Mouse (Mus musculus): ENCODE data around the gene Nme6. TPM values are rescaled to one million over a fixed set of nuclear protein-coding genes. Genes with fewer than 3 reads are reported as not detected.

Nme6 gene
- total RNA-seq, 1 experiment: 46.5 TPM

- H3K4me3 ChIP-seq (ENCODE audit: insufficient read depth in 1 of 2, low read depth in 1 of 2, low read length in 2 of 2, poor library complexity in 1 of 2, severe bottlenecking in 1 of 2): no peak overlapping the region
- no peaks in the 10 kb centered on the region for H3K36me3 ChIP-seq (ENCODE audit: control insufficient read depth, insufficient read depth, low read length, poor library complexity, severe bottlenecking)
- TF ChIP-seq MAFK (IDR thresholded peaks at IDR 0.05; ENCODE audit: insufficient read depth, low read depth, low read length) (no peak), CHD2 (IDR thresholded peaks at IDR 0.05; ENCODE audit: low read depth, low read length) (no peak), HCFC1 (IDR thresholded peaks at IDR 0.05; ENCODE audit: borderline replicate concordance, insufficient read depth, low read length) (no peak), ZC3H11A (IDR thresholded peaks at IDR 0.05; ENCODE audit: borderline replicate concordance, low read depth, low read length) (no peak), ZNF384 (IDR thresholded peaks at IDR 0.05; ENCODE audit: low read depth, low read length) (no peak)
- in situ Hi-C loops (cut with MboI; ENCODE audit: low sequenced_read_pairs in 2 of 2, unreplicated experiment in 2 of 2): no loop called here
- no peaks in the 10 kb centered on the region for H3K4me1 ChIP-seq (ENCODE audit: control insufficient read depth in 2 of 2, insufficient read depth in 2 of 2, low read length in 2 of 2, poor library complexity in 1 of 2)
- H3K27ac ChIP-seq (ENCODE audit: insufficient read depth, low read depth, low read length, poor library complexity, severe bottlenecking): no peak overlapping the region
- no peaks in the 10 kb centered on the region for H3K9me3 ChIP-seq (ENCODE audit: control insufficient read depth, insufficient read depth, low read depth, low read length)
- H3K9ac ChIP-seq (ENCODE audit: insufficient read depth, low read depth, low read length, poor library complexity, severe bottlenecking): no peak overlapping the region
- no peak for DNase-seq (ENCODE audit: low read depth, low spot score)
These were observed 19.1 kb upstream of the Nme6 start for GRCm38 (mm10) chr9:109813424-109813823.

DNA sequence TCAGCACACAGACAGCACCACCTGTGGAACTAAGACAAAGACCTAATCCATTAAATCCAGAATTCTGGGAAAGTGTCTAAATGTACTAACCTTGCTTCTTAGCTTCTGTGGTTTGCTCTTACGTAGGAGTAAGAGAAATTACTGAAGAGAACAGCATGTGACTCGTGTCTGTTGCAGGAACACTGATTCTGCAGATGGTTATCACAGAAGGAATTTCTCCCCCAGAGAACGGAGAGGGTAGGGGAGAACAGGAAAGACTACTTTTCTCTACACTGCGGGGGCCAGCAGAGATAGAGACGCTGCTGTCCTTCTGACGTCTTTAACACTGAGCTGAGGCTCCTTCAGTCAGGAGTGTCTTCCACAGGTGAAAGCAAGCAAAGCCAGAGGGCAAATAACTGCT lies 16.2 kb upstream of the Nme6 start:
- no peak overlapping the region for H3K27ac ChIP-seq (ENCODE audit: insufficient read depth, low read depth, low read length, poor library complexity, severe bottlenecking)
- H3K4me1 ChIP-seq (ENCODE audit: control insufficient read depth in 2 of 2, insufficient read depth in 2 of 2, low read length in 2 of 2, poor library complexity in 1 of 2): no peaks in the 10 kb centered on the region
- no peak overlapping the region for H3K4me3 ChIP-seq (ENCODE audit: insufficient read depth in 1 of 2, low read depth in 1 of 2, low read length in 2 of 2, poor library complexity in 1 of 2, severe bottlenecking in 1 of 2)
- TF ChIP-seq ZC3H11A (IDR thresholded peaks at IDR 0.05; ENCODE audit: borderline replicate concordance, low read depth, low read length): no peak
- TF ChIP-seq MAFK (IDR thresholded peaks at IDR 0.05; ENCODE audit: insufficient read depth, low read depth, low read length): no peak
- no peak for TF ChIP-seq CHD2 (IDR thresholded peaks at IDR 0.05; ENCODE audit: low read depth, low read length)
- no peak for TF ChIP-seq HCFC1 (IDR thresholded peaks at IDR 0.05; ENCODE audit: borderline replicate concordance, insufficient read depth, low read length)
- no peak for TF ChIP-seq ZNF384 (IDR thresholded peaks at IDR 0.05; ENCODE audit: low read depth, low read length)
- H3K9me3 ChIP-seq (ENCODE audit: control insufficient read depth, insufficient read depth, low read depth, low read length): no peaks in the 10 kb centered on the region
- no peak overlapping the region for H3K9ac ChIP-seq (ENCODE audit: insufficient read depth, low read depth, low read length, poor library complexity, severe bottlenecking)
- in situ Hi-C loops (cut with MboI; ENCODE audit: low sequenced_read_pairs in 2 of 2, unreplicated experiment in 2 of 2): no loop called here
- H3K36me3 ChIP-seq (ENCODE audit: control insufficient read depth, insufficient read depth, low read length, poor library complexity, severe bottlenecking): no peaks in the 10 kb centered on the region
- no peak for DNase-seq (ENCODE audit: low read depth, low spot score)

DNA sequence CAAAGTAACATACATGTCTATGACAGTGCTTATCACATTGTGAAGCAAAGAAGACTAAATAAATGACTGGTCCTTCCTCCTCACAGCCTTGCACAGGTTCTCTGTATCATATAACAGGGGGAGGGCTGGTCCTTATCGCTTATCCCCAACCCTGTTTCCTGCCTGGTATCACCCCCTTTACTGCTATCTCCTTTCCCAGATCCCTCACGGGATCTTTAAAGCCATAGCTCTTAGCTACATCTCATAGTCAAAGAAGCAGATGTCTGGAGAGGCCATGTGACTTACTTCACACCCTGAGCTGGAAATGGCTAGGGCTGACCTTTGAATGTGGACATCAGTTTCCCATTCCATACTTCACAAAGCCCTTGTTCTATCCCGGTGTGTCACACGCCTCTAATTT lies 6.8 kb upstream of the Nme6 start:
- Histone ChIP-seq H3K9me3 (ENCODE audit: control insufficient read depth, insufficient read depth, low read depth, low read length) (no peaks in the 10 kb centered on the region), H3K4me1 (ENCODE audit: control insufficient read depth in 2 of 2, insufficient read depth in 2 of 2, low read length in 2 of 2, poor library complexity in 1 of 2) (no peaks in the 10 kb centered on the region), H3K9ac (ENCODE audit: insufficient read depth, low read depth, low read length, poor library complexity, severe bottlenecking) (no peak overlapping the region), H3K4me3 (ENCODE audit: insufficient read depth in 1 of 2, low read depth in 1 of 2, low read length in 2 of 2, poor library complexity in 1 of 2, severe bottlenecking in 1 of 2) (no peak overlapping the region), H3K36me3 (ENCODE audit: control insufficient read depth, insufficient read depth, low read length, poor library complexity, severe bottlenecking) (no peaks in the 10 kb centered on the region; the same call in 1 of the 2 replicates), H3K27ac (ENCODE audit: insufficient read depth, low read depth, low read length, poor library complexity, severe bottlenecking) (no peak overlapping the region)
- in situ Hi-C loops (cut with MboI; ENCODE audit: low sequenced_read_pairs in 2 of 2, unreplicated experiment in 2 of 2): no loop called here
- DNase-seq (ENCODE audit: low read depth, low spot score): no peak
- TF ChIP-seq HCFC1 (IDR thresholded peaks at IDR 0.05; ENCODE audit: borderline replicate concordance, insufficient read depth, low read length) (no peak), CHD2 (IDR thresholded peaks at IDR 0.05; ENCODE audit: low read depth, low read length) (no peak), ZC3H11A (IDR thresholded peaks at IDR 0.05; ENCODE audit: borderline replicate concordance, low read depth, low read length) (no peak), MAFK (IDR thresholded peaks at IDR 0.05; ENCODE audit: insufficient read depth, low read depth, low read length) (no peak), ZNF384 (IDR thresholded peaks at IDR 0.05; ENCODE audit: low read depth, low read length) (no peak)

- DNase-seq (ENCODE audit: low read depth, low spot score): no peak
- in situ Hi-C loops (cut with MboI; ENCODE audit: low sequenced_read_pairs in 2 of 2, unreplicated experiment in 2 of 2): no loop called here
- H3K9ac ChIP-seq (ENCODE audit: insufficient read depth, low read depth, low read length, poor library complexity, severe bottlenecking): no peak overlapping the region
These were observed 6.4 kb upstream of the Nme6 start for GRCm38 (mm10) chr9:109826181-109826580.

DNA sequence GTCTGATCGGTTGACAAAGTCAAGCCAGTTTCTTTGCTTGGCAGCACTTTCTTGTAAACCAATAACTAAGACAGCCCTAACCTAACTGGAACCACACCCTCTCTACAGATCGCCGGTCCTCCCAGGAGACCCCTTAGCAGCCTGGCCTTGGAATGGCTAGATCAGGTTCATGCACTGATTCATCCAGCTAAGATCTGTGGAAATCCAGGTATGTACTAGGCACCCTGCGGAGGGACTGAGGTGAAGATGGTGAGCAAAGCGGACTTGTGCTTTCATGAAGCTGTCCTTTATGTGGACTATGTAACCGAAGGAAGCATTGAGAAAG lies 501 bp downstream of the Nme6 start:
- Histone ChIP-seq H3K9me3 (ENCODE audit: control insufficient read depth, insufficient read depth, low read depth, low read length) (no peaks in the 10 kb centered on the region), H3K9ac (ENCODE audit: insufficient read depth, low read depth, low read length, poor library complexity, severe bottlenecking) (peak overlapping the region; percentile 85), H3K4me1 (ENCODE audit: control insufficient read depth in 2 of 2, insufficient read depth in 2 of 2, low read length in 2 of 2, poor library complexity in 1 of 2) (peaks cover 0 to 2% of the 10 kb centered on the region in 2 experiments; a peak in 1 of 4 replicates), H3K4me3 (ENCODE audit: insufficient read depth in 1 of 2, low read depth in 1 of 2, low read length in 2 of 2, poor library complexity in 1 of 2, severe bottlenecking in 1 of 2) (peak overlapping the region; percentile 78 to 88), H3K27ac (ENCODE audit: insufficient read depth, low read depth, low read length, poor library complexity, severe bottlenecking) (no peak overlapping the region), H3K36me3 (ENCODE audit: control insufficient read depth, insufficient read depth, low read length, poor library complexity, severe bottlenecking) (peaks cover 3% of the 10 kb centered on the region; the same call in 1 of the 2 replicates)
- TF ChIP-seq CHD2 (IDR thresholded peaks at IDR 0.05; ENCODE audit: low read depth, low read length) (no peak), MAFK (IDR thresholded peaks at IDR 0.05; ENCODE audit: insufficient read depth, low read depth, low read length) (no peak), HCFC1 (IDR thresholded peaks at IDR 0.05; ENCODE audit: borderline replicate concordance, insufficient read depth, low read length) (no peak), ZC3H11A (IDR thresholded peaks at IDR 0.05; ENCODE audit: borderline replicate concordance, low read depth, low read length) (no peak), ZNF384 (IDR thresholded peaks at IDR 0.05; ENCODE audit: low read depth, low read length) (no peak)
- in situ Hi-C loops (cut with MboI; ENCODE audit: low sequenced_read_pairs in 2 of 2, unreplicated experiment in 2 of 2): no loop called here
- DNase-seq (ENCODE audit: low read depth, low spot score): no peak

More at GRCm38 (mm10) chr9:109826181-109826580, 6.4 kb upstream of the Nme6 start:
- H3K9me3 ChIP-seq (ENCODE audit: control insufficient read depth, insufficient read depth, low read depth, low read length): no peaks in the 10 kb centered on the region
- TF ChIP-seq ZNF384 (IDR thresholded peaks at IDR 0.05; ENCODE audit: low read depth, low read length) (no peak), HCFC1 (IDR thresholded peaks at IDR 0.05; ENCODE audit: borderline replicate concordance, insufficient read depth, low read length) (no peak), CHD2 (IDR thresholded peaks at IDR 0.05; ENCODE audit: low read depth, low read length) (no peak), MAFK (IDR thresholded peaks at IDR 0.05; ENCODE audit: insufficient read depth, low read depth, low read length) (no peak), ZC3H11A (IDR thresholded peaks at IDR 0.05; ENCODE audit: borderline replicate concordance, low read depth, low read length) (no peak)
- H3K4me3 ChIP-seq (ENCODE audit: insufficient read depth in 1 of 2, low read depth in 1 of 2, low read length in 2 of 2, poor library complexity in 1 of 2, severe bottlenecking in 1 of 2): no peak overlapping the region
- no peaks in the 10 kb centered on the region for H3K4me1 ChIP-seq (ENCODE audit: control insufficient read depth in 2 of 2, insufficient read depth in 2 of 2, low read length in 2 of 2, poor library complexity in 1 of 2)
- no peaks in the 10 kb centered on the region; the same call in 1 of the 2 replicates for H3K36me3 ChIP-seq (ENCODE audit: control insufficient read depth, insufficient read depth, low read length, poor library complexity, severe bottlenecking)
- H3K27ac ChIP-seq (ENCODE audit: insufficient read depth, low read depth, low read length, poor library complexity, severe bottlenecking): no peak overlapping the region

Data from ES-E14 (cell line).